Mouse (Mus musculus) kidney, adult 2 months (tissue): ENCODE results near the gene Glis2. TPM values are rescaled to one million over a fixed set of nuclear protein-coding genes. Genes with fewer than 3 reads are reported as not detected.

Source experiments
- DNase-seq: peaks from one replicate; pipeline ENCODE4 v3.0.0; 2021
- H3K27ac ChIP-seq: fragments of 200-500 bp; 2 replicates; pipeline ENCODE4 v1.5.1; 2012; ENCODE audit warnings: low read depth, low read length, control low read depth, inconsistent platforms; ENCODE audit not compliant: insufficient read depth
- H3K27me3 ChIP-seq: fragments of 200-500 bp; replicated peaks from 2 replicates; pipeline ENCODE4 v1.6.1; 2012; ENCODE audit warnings: mild to moderate bottlenecking, moderate library complexity, low read length, inconsistent platforms; ENCODE audit not compliant: control insufficient read depth, insufficient read depth
- H3K36me3 ChIP-seq: fragments of 200-500 bp; 2 replicates; pipeline ENCODE4 v1.6.1; 2012; ENCODE audit warnings: mild to moderate bottlenecking, moderate library complexity, low read length, inconsistent platforms; ENCODE audit not compliant: control insufficient read depth, insufficient read depth
- H3K4me1 ChIP-seq: fragments of 200-500 bp; 2 replicates; pipeline ENCODE4 v1.6.1; 2011; ENCODE audit warnings: low read length; ENCODE audit not compliant: control insufficient read depth, insufficient read depth
- H3K4me3 ChIP-seq: fragments of 200-500 bp; 2 replicates; pipeline ENCODE4 v1.5.1; 2011; ENCODE audit warnings: mild to moderate bottlenecking, low read depth, low read length, control low read depth; ENCODE audit not compliant: insufficient read depth
- CTCF ChIP-seq: fragments of 200-500 bp; conservative IDR thresholded peaks from 2 replicates; pipeline ENCODE4 v1.5.1; 2011; ENCODE audit warnings: low read depth, mild to moderate bottlenecking, control low read depth, low read length, moderate library complexity, mixed read lengths; ENCODE audit not compliant: insufficient read depth, insufficient read length
- POLR2A ChIP-seq: fragments of 200-500 bp; IDR thresholded peaks from one replicate; pipeline ENCODE4 v1.6.1; 2011; ENCODE audit warnings: low read depth, low read length, control low read depth
- WGBS: fragments of 180-500 bp; shearing (Covaris S2); methylation state at CpG from one replicate; pipeline ENCODE4 v1.1.7; 2018; 5-methylcytosine and 5-hydroxymethylcytosine counted together
- polyA plus RNA-seq: library from polyadenylated mRNA; depleted of rRNA; stranded (reverse); fragments of >200 nt; gene quantifications from 2 replicates; pipeline ENCODE4 v1.2.3, GENCODE M21; 2012

Glis2 gene
- polyA plus RNA-seq, 1 experiment, result 210 TPM

- peaks cover 10% of the 10 kb centered on the region for H3K4me1 ChIP-seq
- H3K27me3 ChIP-seq, result no peaks in the 10 kb centered on the region
- H3K4me3 ChIP-seq, result no peak overlapping the region
- H3K27ac ChIP-seq, result no peak overlapping the region
- WGBS, result 71% methylated on average over 5 of the region's 5 CpGs
- DNase-seq, result no peak
- TF ChIP-seq POLR2A (no peak), CTCF (no peak)
- H3K36me3 ChIP-seq, result no peaks in the 10 kb centered on the region
These were observed 10.1 kb upstream of the Glis2 start for GRCm38 (mm10) chr16:4584438-4584837.

GRCm38 (mm10) chr16:4585642-4586530 is 8.6 kb upstream of the Glis2 start:
- WGBS, result 11% methylated on average over 14 of the region's 14 CpGs
- TF ChIP-seq CTCF (no peak), POLR2A (no peak)
- no peaks in the 10 kb centered on the region for H3K27me3 ChIP-seq

DNA sequence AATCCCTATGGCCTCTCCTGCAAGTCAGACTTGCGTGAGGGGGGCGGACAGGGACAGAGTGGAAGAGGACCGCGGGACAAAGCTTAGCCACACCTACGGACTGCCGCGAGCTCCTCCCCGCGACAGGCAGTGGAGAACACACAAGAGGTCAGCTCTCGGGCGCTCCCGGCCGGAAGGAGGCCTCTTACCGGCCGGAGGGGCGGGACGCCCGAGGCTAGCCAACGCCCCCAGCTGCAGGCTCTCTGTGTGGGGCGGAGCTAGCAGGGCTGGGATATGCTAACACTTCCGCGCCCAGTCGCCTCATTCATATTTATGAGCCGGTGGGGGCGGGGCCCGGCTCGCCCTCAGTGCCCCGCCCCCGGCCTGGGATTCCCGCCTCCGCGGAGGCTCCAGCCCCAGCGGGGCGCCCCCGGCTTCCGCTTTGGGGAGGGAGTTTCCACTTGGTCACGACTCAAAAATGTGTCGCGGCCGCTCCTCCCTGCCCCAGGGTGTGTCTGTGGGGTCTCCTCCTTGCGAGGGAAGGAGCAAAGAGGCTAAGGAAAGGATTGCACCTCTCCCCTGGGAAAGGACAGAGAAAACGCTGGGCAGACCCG is 7.9 kb upstream of the Glis2 start:
- no peaks in the 10 kb centered on the region for H3K36me3 ChIP-seq
- WGBS, result under 1% methylated on average over 43 of the region's 43 CpGs
- H3K4me3 ChIP-seq, result peak overlapping the region; percentile 58
- peaks cover 10% of the 10 kb centered on the region for H3K4me1 ChIP-seq
- TF ChIP-seq POLR2A, result peak; percentile 19
- 0 out of 2 replicates have a peak, but pooled peaks have one; percentile 8 for TF ChIP-seq CTCF
- peak overlapping the region; percentile 85 for H3K27ac ChIP-seq
- no peaks in the 10 kb centered on the region for H3K27me3 ChIP-seq
- DNase-seq, result peak; percentile 99

More at GRCm38 (mm10) chr16:4585642-4586530, 8.6 kb upstream of the Glis2 start:
- Histone ChIP-seq H3K4me1 (peaks cover 10% of the 10 kb centered on the region), H3K4me3 (peak overlapping the region; percentile 58), H3K36me3 (no peaks in the 10 kb centered on the region), H3K27ac (peak overlapping the region; percentile 85)
- DNase-seq, result no peak

DNA sequence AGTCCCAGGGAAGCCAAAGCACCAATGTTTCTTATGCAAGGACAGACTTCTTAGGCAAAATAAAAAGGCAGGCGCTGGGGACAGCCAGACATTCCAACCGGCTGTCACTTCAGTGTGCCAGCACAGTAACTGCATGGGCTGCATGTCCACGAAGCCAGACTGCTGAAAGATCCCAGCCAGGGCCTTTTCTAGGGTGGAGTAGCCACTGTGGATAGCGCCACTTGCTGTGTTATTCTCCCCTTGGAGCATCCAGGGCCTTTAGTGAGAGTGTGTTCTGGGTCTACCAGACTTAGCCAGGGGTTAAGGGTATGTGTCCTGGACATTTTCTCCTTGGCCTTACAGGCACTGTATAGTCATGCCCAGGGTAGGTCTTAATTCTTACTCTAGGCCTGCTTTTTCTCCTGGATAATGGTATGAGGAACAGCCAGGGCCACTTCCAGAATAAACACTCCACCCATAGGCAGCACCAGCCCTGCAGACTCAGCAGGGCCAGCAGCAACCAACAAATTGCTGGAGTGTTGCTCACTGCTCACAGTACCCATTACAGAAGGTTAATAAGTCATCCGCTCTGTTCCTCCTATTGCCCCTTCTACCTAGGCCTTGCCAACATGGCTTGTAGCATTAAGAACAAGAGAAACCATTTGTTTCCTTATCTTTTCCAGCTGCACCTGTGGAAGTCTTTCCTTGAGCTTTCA is 6.8 kb upstream of the Glis2 start:
- H3K27me3 ChIP-seq, result no peaks in the 10 kb centered on the region
- peak; percentile 90 for DNase-seq
- TF ChIP-seq POLR2A (no peak), CTCF (no peak)
- no peaks in the 10 kb centered on the region for H3K36me3 ChIP-seq
- WGBS, result 29% methylated on average over 5 of the region's 5 CpGs
- no peak overlapping the region for H3K4me3 ChIP-seq
- H3K27ac ChIP-seq, result peak overlapping the region; percentile 65
- H3K4me1 ChIP-seq, result peaks cover 10% of the 10 kb centered on the region

DNA sequence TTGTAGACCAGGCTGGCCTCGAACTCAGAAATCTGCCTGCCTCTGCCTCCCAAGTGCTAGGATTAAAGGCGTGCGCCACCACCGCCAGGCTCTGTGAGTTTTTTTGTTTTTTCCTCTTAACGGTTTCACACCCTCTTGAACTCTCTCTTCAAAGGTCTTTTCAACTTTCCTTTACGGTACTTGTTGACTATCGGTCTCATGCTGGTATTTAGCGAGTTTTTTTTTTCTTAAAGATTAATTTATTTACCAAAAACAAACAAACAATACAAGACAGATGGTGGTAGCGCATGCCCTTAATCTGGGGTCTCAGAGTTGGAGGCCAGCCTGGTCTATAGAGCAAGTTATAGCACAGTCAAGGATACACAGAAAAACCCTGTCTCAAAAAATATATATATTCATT is 4.3 kb upstream of the Glis2 start:
- DNase-seq, result no peak
- H3K27ac ChIP-seq, result no peak overlapping the region
- 94% methylated on average over 9 of the region's 9 CpGs for WGBS
- peaks cover 16% of the 10 kb centered on the region for H3K4me1 ChIP-seq
- no peak for TF ChIP-seq CTCF
- TF ChIP-seq POLR2A, result no peak
- no peaks in the 10 kb centered on the region for H3K27me3 ChIP-seq
- H3K36me3 ChIP-seq, result no peaks in the 10 kb centered on the region
- H3K4me3 ChIP-seq, result no peak overlapping the region

DNA sequence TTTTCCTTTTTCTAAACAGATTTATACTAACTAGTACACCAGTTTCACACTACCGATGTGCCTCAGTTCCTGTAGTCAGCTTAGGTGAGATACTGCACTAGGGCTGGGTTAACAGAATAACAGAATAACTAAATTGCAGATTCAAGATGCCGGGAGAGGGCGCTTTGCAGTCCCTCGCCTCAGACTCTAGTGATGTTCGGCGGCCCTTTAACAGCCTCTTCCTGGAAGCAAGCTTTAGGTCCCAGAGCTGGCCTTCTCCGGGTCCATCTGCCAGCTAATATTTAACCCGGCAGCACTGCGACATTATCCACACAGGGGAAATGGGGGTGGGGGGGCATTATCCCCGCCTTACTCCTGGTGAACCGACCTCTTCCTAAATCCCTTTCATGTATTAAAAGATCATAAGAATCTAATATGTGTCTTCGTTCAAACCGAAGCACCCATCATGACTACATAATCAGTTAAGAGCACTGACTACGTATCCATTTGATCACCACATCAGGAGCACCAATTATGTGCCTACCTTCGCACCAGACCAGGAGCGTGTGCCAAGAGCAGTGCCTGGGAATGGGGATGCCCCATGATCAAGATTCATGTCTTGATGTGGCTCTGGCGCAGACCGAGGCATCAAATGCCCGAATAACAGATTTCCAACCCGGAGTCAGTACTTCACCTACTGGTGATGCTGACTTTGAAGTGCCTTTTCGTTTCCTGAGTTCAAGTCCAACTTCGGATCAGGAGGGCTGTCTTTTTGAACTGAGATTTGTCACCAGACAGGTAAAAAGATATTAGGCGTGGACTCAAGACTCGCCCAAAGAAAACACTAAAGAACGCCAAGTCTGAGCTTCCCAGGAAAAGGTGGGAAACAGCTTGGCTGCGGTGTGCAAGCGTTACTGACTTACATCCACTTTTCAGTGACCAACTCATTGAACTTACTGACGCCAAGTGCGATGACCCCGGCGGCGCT is 1.3 kb upstream of the Glis2 start:
- WGBS, result 8% methylated on average over 32 of the region's 32 CpGs
- H3K4me3 ChIP-seq, result peak overlapping the region; percentile 81
- H3K36me3 ChIP-seq, result no peaks in the 10 kb centered on the region
- H3K4me1 ChIP-seq, result peaks cover 24% of the 10 kb centered on the region
- H3K27me3 ChIP-seq, result no peaks in the 10 kb centered on the region
- DNase-seq, result peak; percentile 92
- TF ChIP-seq CTCF (peak; percentile 53), POLR2A (no peak)
- H3K27ac ChIP-seq, result peak overlapping the region; percentile 96
